Mouse (Mus musculus): ENCODE results near the gene Kdm2b.

GRCm38 (mm10) chr5:122822441-122822840 lies 167.2 kb downstream of the Kdm2b start:
- TF ChIP-seq CTCF (IDR thresholded peaks at IDR 0.05; ENCODE audit: borderline replicate concordance, extremely low read depth, insufficient read depth, insufficient read length) (no peak), POLR2A (IDR thresholded peaks at IDR 0.05; ENCODE audit: borderline replicate concordance, extremely low read depth, insufficient read depth, insufficient read length, poor library complexity, severe bottlenecking) (no peak)
